Mouse (Mus musculus) neutrophil, adult 59 days (primary cell): Measurements from ENCODE around the gene Armc8. TPM values are rescaled to one million over a fixed set of nuclear protein-coding genes. Genes with fewer than 3 reads are reported as not detected.

Experiments used
- total RNA-seq, 2 experiments: library from RNA; stranded (reverse); gene quantifications; 1 replicate in 1 of 2; 2 replicates in 1 of 2; pipeline ENCODE4 v1.2.4; 2023

The Armc8 gene
- total RNA-seq = 10 to 100 TPM; 23.0 to 24.4 TPM

GRCm38 (mm10) chr9:99568347-99569070 lies at the start of gene Armc8:
TSS of gene Armc8 (minus strand) at chr9:99568899.

GRCm38 (mm10) chr9:99612202-99612601 lies 43.5 kb upstream of the Armc8 start, which contains the start of gene A4gnt:
TSS of gene A4gnt (plus strand) at chr9:99612502.

GRCm38 (mm10) chr9:99575677-99576480 lies 7.2 kb upstream of the Armc8 start, which contains the start of gene Dbr1:
TSS of gene Dbr1 (plus strand) at chr9:99575799.

GRCm38 (mm10) chr9:99451161-99451560 lies 117.5 kb downstream of the Armc8 start, which contains the start of gene Nme9:
TSS of gene Nme9 (plus strand) at chr9:99451475.

GRCm38 (mm10) chr9:99437031-99437764 lies 131.5 kb downstream of the Armc8 start, which contains the start of gene Mras:
TSS of gene Mras (minus strand) at chr9:99437381.

Other genes starting within 250 kb of the Armc8 start
- not detected for gene Esyt3, start 210.3 kb downstream of the Armc8 start, total RNA-seq
- gene Mras, start 131.5 kb downstream of the Armc8 start, total RNA-seq = under 1 TPM; 0.35 to 0.44 TPM
- not detected for gene Nme9, start 117.4 kb downstream of the Armc8 start, total RNA-seq
- 10 to 100 TPM; 12.4 to 15.9 TPM for gene Dbr1, start 6.9 kb upstream of the Armc8 start, total RNA-seq
- gene A4gnt, start 43.6 kb upstream of the Armc8 start, total RNA-seq = not detected
- gene Dzip1l, start 60.6 kb upstream of the Armc8 start, total RNA-seq = not detected
- gene Cldn18, start 148.4 kb upstream of the Armc8 start, total RNA-seq = not detected